Mouse (Mus musculus): Measurements from ENCODE around the gene Sema4c.

GRCm38 (mm10) chr1:36586288-36586687 is 28.1 kb upstream of the Sema4c start:
- TF ChIP-seq CTCF (IDR thresholded peaks at IDR 0.05; ENCODE audit: insufficient read depth, low read depth, low read length): no peak
- no peak for TF ChIP-seq POLR2A (IDR thresholded peaks at IDR 0.05; ENCODE audit: insufficient read depth, low read depth, low read length)

Measured in olfactory bulb, adult 2 months (tissue).